Comparison of ENCODE assay signal across 8 mouse cellular contexts in the genomic region with DNA sequence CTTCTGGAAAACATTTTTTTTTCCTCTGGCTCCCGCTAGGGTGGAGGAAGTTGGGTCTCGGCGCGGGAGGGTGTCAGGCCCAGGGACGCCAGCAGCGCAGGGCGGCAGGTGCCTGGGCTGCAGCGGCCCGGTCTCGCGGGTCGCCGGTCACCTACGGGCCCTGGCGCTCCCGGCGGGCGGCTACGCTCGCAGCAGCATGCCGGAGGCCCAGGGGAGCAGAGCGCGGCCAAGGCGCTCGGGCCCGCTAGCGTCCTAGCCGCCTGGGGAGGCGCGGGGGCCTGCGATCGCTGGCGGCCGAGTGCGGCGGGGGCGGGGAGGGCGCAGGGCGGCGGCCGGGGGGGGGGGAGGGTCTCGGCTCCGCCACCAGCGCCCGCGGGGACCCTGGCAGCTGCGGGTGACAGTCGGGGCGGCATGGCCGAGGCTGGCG. TPM values are rescaled to one million over a fixed set of nuclear protein-coding genes. Genes with fewer than 3 reads are reported as not detected.
DNase-seq lines count a peak whose midpoint lies in the region; ATAC-seq and TF ChIP-seq lines count a peak whose summit lies in the region.

No protein-coding gene starts in this region.

- TF ChIP-seq POLR2A in lung, adult 2 months (IDR thresholded peaks at IDR 0.05; ENCODE audit: borderline replicate concordance, extremely low read depth, low read depth, low read length), result peak; percentile 60; the same call in 1 of the 2 replicates

- ATAC-seq in heart, embryonic 15.5 days (replicated peaks; ENCODE audit: insufficient number of reproducible peaks, insufficient read depth, low FRiP score, low read depth), result peak; percentile 38
- ATAC-seq in neural tube, embryonic 13.5 days (ENCODE audit: low read depth), result peak; percentile 64

- TF ChIP-seq CTCF in E14TG2a.4 (conservative IDR thresholded peaks at IDR 0.05; ENCODE audit: low read length), result no peak
- no peak for TF ChIP-seq CTCF in lung, adult 2 months (IDR thresholded peaks at IDR 0.05; ENCODE audit: insufficient read depth, low read length)

- peaks cover 77% of the 10 kb centered on the region for H3K4me1 ChIP-seq in E14TG2a.4 (replicated peaks; ENCODE audit: low read depth, low read length)
- peaks cover 16% of the 10 kb centered on the region for H3K4me1 ChIP-seq in brown adipose tissue, adult 24 weeks (ENCODE audit: control insufficient read depth, insufficient read depth, insufficient read length, low read length)
- peaks cover 36% of the 10 kb centered on the region for H3K4me1 ChIP-seq in forebrain, embryonic 10.5 days
- H3K4me1 ChIP-seq in heart, embryonic 15.5 days (replicated peaks), result peaks cover 30% of the 10 kb centered on the region
- H3K4me1 ChIP-seq in lung, adult 2 months (ENCODE audit: control insufficient read depth, insufficient read depth, low read length), result peaks cover 9% of the 10 kb centered on the region
- H3K4me1 ChIP-seq in neural tube, embryonic 13.5 days (replicated peaks), result peaks cover 32% of the 10 kb centered on the region

- H3K27ac ChIP-seq in brown adipose tissue, adult 24 weeks (replicated peaks; ENCODE audit: low read depth, low read length), result peak overlapping the region; percentile 88
- H3K27ac ChIP-seq in forebrain, embryonic 10.5 days, result peak overlapping the region; percentile 97
- peak overlapping the region; percentile 99 for H3K27ac ChIP-seq in heart, embryonic 15.5 days
- peak overlapping the region; percentile 97 for H3K27ac ChIP-seq in neural tube, embryonic 13.5 days (replicated peaks)

- peak overlapping the region; percentile 89 for H3K4me3 ChIP-seq in E14TG2a.4 (replicated peaks; ENCODE audit: low read length)
- H3K4me3 ChIP-seq in brown adipose tissue, adult 24 weeks (ENCODE audit: insufficient read depth, low read depth, low read length), result peak overlapping the region; percentile 80
- peak overlapping the region; percentile 92 for H3K4me3 ChIP-seq in forebrain, embryonic 10.5 days
- H3K4me3 ChIP-seq in heart, embryonic 15.5 days, result peak overlapping the region; percentile 91
- H3K4me3 ChIP-seq in lung, adult 2 months (replicated peaks; ENCODE audit: extremely low read depth, low read depth, low read length), result peak overlapping the region; percentile 95
- H3K4me3 ChIP-seq in neural tube, embryonic 13.5 days, result peak overlapping the region; percentile 89

- H3K4me2 ChIP-seq in heart, embryonic 15.5 days, result peak overlapping the region; percentile 89
- peak overlapping the region; percentile 84 for H3K4me2 ChIP-seq in neural tube, embryonic 13.5 days

- no peaks in the 10 kb centered on the region for H3K36me3 ChIP-seq in E14TG2a.4 (ENCODE audit: insufficient read depth, low read length)
- H3K36me3 ChIP-seq in forebrain, embryonic 10.5 days (replicated peaks), result no peaks in the 10 kb centered on the region
- H3K36me3 ChIP-seq in heart, embryonic 15.5 days, result no peaks in the 10 kb centered on the region
- H3K36me3 ChIP-seq in neural tube, embryonic 13.5 days, result no peaks in the 10 kb centered on the region

- peak; percentile 58 for DNase-seq in forebrain, embryonic 10.5 days (ENCODE audit: extremely low spot score, low spot score)
- peak; percentile 85 for DNase-seq in kidney, postnatal 14 days
- DNase-seq in lung, adult 2 months, result peak; percentile 82
- DNase-seq in thymus, adult 18-20 months, result peak; percentile 59 to 66

- H3K27me3 ChIP-seq in E14TG2a.4 (ENCODE audit: insufficient read depth, low read length), result no peaks in the 10 kb centered on the region
- H3K27me3 ChIP-seq in forebrain, embryonic 10.5 days (ENCODE audit: poor library complexity, severe bottlenecking), result no peaks in the 10 kb centered on the region
- H3K27me3 ChIP-seq in heart, embryonic 15.5 days, result no peaks in the 10 kb centered on the region
- no peaks in the 10 kb centered on the region for H3K27me3 ChIP-seq in neural tube, embryonic 13.5 days

- peak overlapping the region; percentile 95 for H3K9ac ChIP-seq in heart, embryonic 15.5 days
- H3K9ac ChIP-seq in neural tube, embryonic 13.5 days, result peak overlapping the region; percentile 96

- no peaks in the 10 kb centered on the region for H3K9me3 ChIP-seq in E14TG2a.4 (ENCODE audit: low read length)
- H3K9me3 ChIP-seq in forebrain, embryonic 10.5 days, result no peaks in the 10 kb centered on the region
- no peaks in the 10 kb centered on the region for H3K9me3 ChIP-seq in heart, embryonic 15.5 days (replicated peaks)
- no peaks in the 10 kb centered on the region for H3K9me3 ChIP-seq in neural tube, embryonic 13.5 days

- under 1% methylated on average over 46 of the region's 51 CpGs for WGBS in forebrain, embryonic 10.5 days
- under 1% methylated on average over 37 of the region's 51 CpGs for WGBS in heart, embryonic 15.5 days
- under 1% methylated on average over 44 of the region's 51 CpGs for WGBS in lung, adult 2 months
- WGBS in neural tube, embryonic 13.5 days, result under 1% methylated on average over 37 of the region's 51 CpGs

RNA-seq across cellular contexts. Expression of a gene that starts 0.3 kb away (rescaled TPM):
- polyA plus RNA-seq in brown adipose tissue, adult 24 weeks (2012; ENCODE audit: insufficient read depth, insufficient read length, missing spikeins), result 33.2 and 52.3 TPM in 2 replicates
- 2.1 and 2.8 TPM in 2 replicates for polyA plus RNA-seq in forebrain, embryonic 10.5 days (2016; fragmentation: Nextera tagmentation; extraction: Ambion mirVana)
- 9.7 and 10.1 TPM in 2 replicates for polyA plus RNA-seq in heart, embryonic 15.5 days (2015; fragmentation: Nextera tagmentation; extraction: Ambion mirVana)
- polyA plus RNA-seq in lung, adult 2 months (2012; rRNA removed), result 11.2 and 15.3 TPM in 2 replicates
- 6.4 and 7.3 TPM in 2 replicates for polyA plus RNA-seq in neural tube, embryonic 13.5 days (2015; fragmentation: Nextera tagmentation; extraction: Ambion mirVana)

RNA-seq across cellular contexts. Expression of a gene that starts 27.7 kb away (rescaled TPM):
- polyA plus RNA-seq in brown adipose tissue, adult 24 weeks (2012; ENCODE audit: insufficient read depth, insufficient read length, missing spikeins), result 0.46 TPM in 1 of 2 replicates, not detected in the other
- 0.25 and 0.26 TPM in 2 replicates for polyA plus RNA-seq in forebrain, embryonic 10.5 days (2016; fragmentation: Nextera tagmentation; extraction: Ambion mirVana)
- 0.18 and 0.21 TPM in 2 replicates for polyA plus RNA-seq in heart, embryonic 15.5 days (2015; fragmentation: Nextera tagmentation; extraction: Ambion mirVana)
- not detected in 2 replicates for polyA plus RNA-seq in lung, adult 2 months (2012; rRNA removed)
- polyA plus RNA-seq in neural tube, embryonic 13.5 days (2015; fragmentation: Nextera tagmentation; extraction: Ambion mirVana), result 0.18 and 0.31 TPM in 2 replicates

Comparison
In these comparisons a context has a peak if more than half of its experiments do, and no peak if none do; other contexts are left out.
1. Peak in every context shown above with its lines: DNase-seq, ATAC-seq, H3K4me3 ChIP-seq and H3K27ac ChIP-seq.